Mouse (Mus musculus) spleen, postnatal 4 days (tissue): ENCODE results near the gene Zfand5.

Experiments used
- DNase-seq, 2 experiments: peaks; one replicate each; pipeline ENCODE4 v3.0.0; 2022; ENCODE audit warnings: low spot score in 2 of 2

Zfand5 gene

GRCm38 (mm10) chr19:21328951-21329350, 56.9 kb downstream of the Zfand5 start:
- DNase-seq = no peak

- DNase-seq = no peak
Measured at GRCm38 (mm10) chr19:21329770-21330169, 57.7 kb downstream of the Zfand5 start.

- no peak for DNase-seq
Measured at GRCm38 (mm10) chr19:21330305-21331115, 58.4 kb downstream of the Zfand5 start.

DNA sequence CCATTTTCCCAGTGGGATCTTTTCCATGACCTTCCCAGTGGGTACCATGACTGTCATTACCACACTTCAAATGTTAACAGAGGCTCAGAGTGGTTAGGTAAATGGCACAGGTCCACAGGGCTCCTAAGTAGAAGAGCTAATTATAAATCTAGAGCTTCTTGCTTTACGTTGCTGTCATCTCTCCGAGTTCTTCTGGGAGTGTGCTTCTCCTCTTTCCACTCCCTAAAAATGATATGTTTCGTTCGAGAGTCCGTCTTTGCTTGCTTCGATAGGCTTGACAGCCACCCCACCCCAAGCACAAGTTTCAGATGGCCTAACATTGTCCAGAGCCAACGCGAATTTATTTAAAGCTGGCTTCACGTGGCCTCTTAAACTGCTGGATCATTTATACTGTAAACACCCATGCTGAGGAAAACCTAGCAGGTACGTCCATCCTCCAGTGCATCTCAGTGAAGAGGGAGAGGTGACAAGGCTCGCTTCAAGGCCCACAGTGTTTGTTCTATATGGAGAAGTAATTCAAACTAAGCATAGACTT, 59.6 kb downstream of the Zfand5 start:
- no peak for DNase-seq
